Mouse (Mus musculus) liver, postnatal 0 days (tissue): ENCODE data around the gene Mrps7.

ENCODE experiments used
- CTCF ChIP-seq: sonication (generic); IDR thresholded peaks from 2 replicates; pipeline ENCODE4 v1.5.1; 2016; ENCODE audit warnings: antibody characterized with exemption, low read depth
- EP300 ChIP-seq: IDR thresholded peaks from 2 replicates; pipeline ENCODE4 v1.6.1; 2016; ENCODE audit warnings: antibody characterized with exemption, low read depth, mild to moderate bottlenecking

DNA sequence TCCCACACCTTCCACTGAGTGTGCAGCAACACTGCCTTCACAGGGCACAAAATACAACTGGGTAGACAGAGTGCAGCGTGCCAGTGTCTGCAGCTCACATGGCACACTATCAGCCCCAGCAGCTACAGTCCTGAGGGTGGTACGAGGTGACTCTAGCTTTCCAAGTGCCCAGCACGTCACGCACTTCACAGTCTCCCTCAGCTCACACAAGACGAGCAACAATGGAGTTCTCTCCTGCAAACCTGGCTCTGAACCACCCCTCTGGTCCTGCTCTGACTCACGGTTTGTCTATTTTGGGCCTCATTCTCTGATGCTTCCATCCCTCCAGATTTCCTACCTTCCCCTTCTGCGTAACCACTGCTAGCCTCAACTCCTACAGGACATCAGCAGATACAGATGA is 4.0 kb upstream of the Mrps7 start:
- TF ChIP-seq CTCF (no peak), EP300 (no peak)
